In genomic region chr4:84674318-84675170, GRCm38 (mm10) we compare ENCODE assay signal across 8 mouse cellular contexts. TPM values are rescaled to one million over a fixed set of nuclear protein-coding genes. Genes with fewer than 3 reads are reported as not detected.
DNase-seq lines count a peak whose midpoint lies in the region; ATAC-seq and TF ChIP-seq lines count a peak whose summit lies in the region.

No protein-coding gene starts in this region.

- TF ChIP-seq CTCF in heart, postnatal 0 days (IDR thresholded peaks at IDR 0.05; ENCODE audit: low read depth), result no peak

- WGBS in embryonic facial prominence, embryonic 13.5 days, result under 1% methylated on average over 98 of the region's 104 CpGs
- WGBS in heart, postnatal 0 days, result under 1% methylated on average over 89 of the region's 104 CpGs
- WGBS in midbrain, embryonic 10.5 days, result 1% methylated on average over 104 of the region's 104 CpGs

- peaks cover 24% of the 10 kb centered on the region for H3K4me1 ChIP-seq in embryonic facial prominence, embryonic 13.5 days
- no peaks in the 10 kb centered on the region for H3K4me1 ChIP-seq in heart, postnatal 0 days (ENCODE audit: control insufficient read depth, insufficient read depth)
- peaks cover 37% of the 10 kb centered on the region for H3K4me1 ChIP-seq in midbrain, embryonic 10.5 days

- 0 out of 2 replicates have a peak, but pooled peaks cover 3% of the 10 kb centered on the region for H3K27me3 ChIP-seq in embryonic facial prominence, embryonic 13.5 days
- peaks cover 87% of the 10 kb centered on the region for H3K27me3 ChIP-seq in heart, postnatal 0 days (ENCODE audit: control insufficient read depth, insufficient read depth, low read length)
- peaks cover 95% of the 10 kb centered on the region for H3K27me3 ChIP-seq in midbrain, embryonic 10.5 days (ENCODE audit: low read depth, poor library complexity, severe bottlenecking)

- no peaks in the 10 kb centered on the region for H3K9me3 ChIP-seq in embryonic facial prominence, embryonic 13.5 days
- no peaks in the 10 kb centered on the region for H3K9me3 ChIP-seq in heart, postnatal 0 days (replicated peaks; ENCODE audit: control insufficient read depth, low read length)
- H3K9me3 ChIP-seq in midbrain, embryonic 10.5 days (replicated peaks), result no peaks in the 10 kb centered on the region

- no peak for TF ChIP-seq EP300 in heart, postnatal 0 days (IDR thresholded peaks at IDR 0.05; ENCODE audit: low read depth)

- no peaks in the 10 kb centered on the region for H3K36me3 ChIP-seq in embryonic facial prominence, embryonic 13.5 days
- no peaks in the 10 kb centered on the region for H3K36me3 ChIP-seq in heart, postnatal 0 days (replicated peaks; ENCODE audit: control insufficient read depth, insufficient read depth, low read length)
- no peaks in the 10 kb centered on the region for H3K36me3 ChIP-seq in midbrain, embryonic 10.5 days

- peak; percentile 1 to 4 for DNase-seq in thymus, postnatal 36 days
- no peak for DNase-seq in thymus, postnatal 0 days (ENCODE audit: low spot score)
- peak; percentile 22 for DNase-seq in heart, postnatal 0 days (ENCODE audit: low spot score)
- peak; percentile 49 to 81 for DNase-seq in kidney, postnatal 25 days
- DNase-seq in midbrain, embryonic 10.5 days (ENCODE audit: low spot score), result no peak
- peak; percentile 62 for DNase-seq in urinary bladder, postnatal 14 days (ENCODE audit: low spot score)
- no peak for DNase-seq in thymus, postnatal 25 days

- H3K9ac ChIP-seq in embryonic facial prominence, embryonic 13.5 days, result peak overlapping the region; percentile 93
- H3K9ac ChIP-seq in heart, postnatal 0 days (replicated peaks; ENCODE audit: low read depth, low read length), result peak overlapping the region; percentile 47; the same call in 1 of the 2 replicates

- peak overlapping the region; percentile 86 for H3K4me2 ChIP-seq in embryonic facial prominence, embryonic 13.5 days
- H3K4me2 ChIP-seq in heart, postnatal 0 days (ENCODE audit: low read depth, low read length), result peak overlapping the region; percentile 91

- peak; percentile 52 for ATAC-seq in embryonic facial prominence, embryonic 13.5 days (ENCODE audit: insufficient number of reproducible peaks, insufficient read depth, low FRiP score, low TSS enrichment, low read depth)
- peak; percentile 77 for ATAC-seq in heart, postnatal 0 days (ENCODE audit: insufficient read depth, low read depth)

- H3K27ac ChIP-seq in embryonic facial prominence, embryonic 13.5 days, result peak overlapping the region; percentile 95
- no peak overlapping the region for H3K27ac ChIP-seq in heart, postnatal 0 days (ENCODE audit: low read depth)
- peak overlapping the region; percentile 78 for H3K27ac ChIP-seq in midbrain, embryonic 10.5 days (replicated peaks)

- H3K4me3 ChIP-seq in embryonic facial prominence, embryonic 13.5 days, result peak overlapping the region; percentile 76
- peak overlapping the region; percentile 60 for H3K4me3 ChIP-seq in heart, postnatal 0 days (ENCODE audit: low read depth, low read length)
- peak overlapping the region; percentile 75 for H3K4me3 ChIP-seq in midbrain, embryonic 10.5 days

RNA-seq across cellular contexts. Expression of gene Bnc2, which starts 0.5 kb away (rescaled TPM):
- polyA plus RNA-seq in thymus, postnatal 0 days (2015; fragmentation: Nextera tagmentation; extraction: Ambion mirVana), result 0.84 and 1.1 TPM in 2 replicates
- polyA plus RNA-seq in embryonic facial prominence, embryonic 13.5 days (2015; fragmentation: Nextera tagmentation; extraction: Ambion mirVana), result 28.8 and 33.8 TPM in 2 replicates
- total RNA-seq in heart, postnatal 0 days (2014; rRNA removed; ENCODE audit: low replicate concordance), result 2.3 and 4.3 TPM in 2 replicates
- polyA plus RNA-seq in heart, postnatal 0 days (2015; fragmentation: Nextera tagmentation; extraction: Ambion mirVana), result 0.49 and 0.93 TPM in 2 replicates
- polyA plus RNA-seq in midbrain, embryonic 10.5 days (2016; fragmentation: Nextera tagmentation; extraction: Ambion mirVana), result 4.3 and 7.0 TPM in 2 replicates

Comparison
In these comparisons a context has a peak if more than half of its experiments do, and no peak if none do; other contexts are left out.
1. DNase-seq: peak in thymus, postnatal 36 days (2 of 2), heart, postnatal 0 days (single experiment), kidney, postnatal 25 days (2 of 2) and urinary bladder, postnatal 14 days (single experiment); none in thymus, postnatal 0 days (single experiment), midbrain, embryonic 10.5 days (single experiment) and thymus, postnatal 25 days (single experiment).
2. Peak in every context shown above with its lines, with median percentiles within 50 percentile points of each other: H3K4me3 ChIP-seq.